Mouse (Mus musculus) ES-E14 (cell line): ENCODE measurements around the gene Pax6. TPM values are rescaled to one million over a fixed set of nuclear protein-coding genes. Genes with fewer than 3 reads are reported as not detected.

ENCODE experiments used
- DNase-seq: peaks from one replicate; pipeline ENCODE4 v3.0.0-alpha.2; 2013; ENCODE audit warnings: low read depth, low spot score
- H3K27ac ChIP-seq: 2 replicates; pipeline ENCODE4 v1.5.1; 2012; ENCODE audit warnings: low read depth, mild to moderate bottlenecking, low read length, moderate library complexity, mixed read lengths; ENCODE audit not compliant: poor library complexity, insufficient read depth, severe bottlenecking
- H3K36me3 ChIP-seq: 2 replicates; pipeline ENCODE4 v1.6.1; 2012; ENCODE audit warnings: mild to moderate bottlenecking, low read length, moderate library complexity, mixed read lengths; ENCODE audit not compliant: control insufficient read depth, poor library complexity, insufficient read depth, severe bottlenecking
- H3K4me1 ChIP-seq, 2 experiments: fragments of 150-350 bp in 1 of 2; sonication (generic) in 1 of 2; 2 replicates each; pipeline ENCODE4 v1.6.1; 2012; ENCODE audit warnings: low read length in 2 of 2, mild to moderate bottlenecking in 1 of 2, mixed read lengths in 1 of 2; ENCODE audit not compliant: control insufficient read depth in 2 of 2, insufficient read depth in 2 of 2, poor library complexity in 1 of 2
- H3K4me3 ChIP-seq, 2 experiments: fragments of 150-350 bp in 1 of 2; sonication (generic) in 1 of 2; 2 replicates each; pipeline ENCODE4 v1.5.1; 2012; ENCODE audit warnings: low read length in 2 of 2, low read depth in 1 of 2, mild to moderate bottlenecking in 1 of 2, mixed read lengths in 1 of 2; ENCODE audit not compliant: insufficient read depth in 1 of 2, poor library complexity in 1 of 2, severe bottlenecking in 1 of 2
- H3K9ac ChIP-seq: 2 replicates; pipeline ENCODE4 v1.6.1; 2012; ENCODE audit warnings: low read depth, mild to moderate bottlenecking, low read length, mixed read lengths; ENCODE audit not compliant: poor library complexity, insufficient read depth, severe bottlenecking
- H3K9me3 ChIP-seq: fragments of 150-350 bp; sonication (generic); 2 replicates; pipeline ENCODE4 v1.6.1; 2012; ENCODE audit warnings: low read depth, mild to moderate bottlenecking, low read length; ENCODE audit not compliant: control insufficient read depth, insufficient read depth
- CHD2 ChIP-seq: IDR thresholded peaks from 2 replicates; pipeline ENCODE4 v1.6.1; 2014; ENCODE audit warnings: mild to moderate bottlenecking, low read depth, low read length, inconsistent platforms
- HCFC1 ChIP-seq: IDR thresholded peaks from 2 replicates; pipeline ENCODE4 v1.6.1; 2012; ENCODE audit warnings: low read length, inconsistent platforms, borderline replicate concordance; ENCODE audit not compliant: insufficient read depth
- MAFK ChIP-seq: IDR thresholded peaks from 2 replicates; pipeline ENCODE4 v1.6.1; 2014; ENCODE audit warnings: mild to moderate bottlenecking, low read depth, low read length, inconsistent platforms; ENCODE audit not compliant: insufficient read depth
- ZC3H11A ChIP-seq: IDR thresholded peaks from 2 replicates; pipeline ENCODE4 v1.6.1; 2012; ENCODE audit warnings: low read depth, mild to moderate bottlenecking, inconsistent platforms, low read length, borderline replicate concordance
- ZNF384 ChIP-seq: IDR thresholded peaks from 2 replicates; pipeline ENCODE4 v1.6.1; 2012; ENCODE audit warnings: low read depth, low read length, inconsistent platforms
- in situ Hi-C, 2 experiments: fragments of 600-800 bp; cut with MboI; formaldehyde crosslinking; loops; one replicate each; pipeline ENCODE4 v1.15.1; 2025; ENCODE audit warnings: low sequenced_read_pairs in 2 of 2, inconsistent platforms in 1 of 2; ENCODE audit not compliant: unreplicated experiment in 2 of 2
- total RNA-seq: library from RNA; depleted of rRNA; stranded (reverse); fragments of 300-350 nt; gene quantifications from 2 replicates; pipeline ENCODE4 v1.2.3, GENCODE M21; 2012; rRNA removed

The Pax6 gene
- total RNA-seq, 1 experiment, result 4.3 TPM

- Histone ChIP-seq H3K36me3 (no peaks in the 10 kb centered on the region; the same call in 1 of the 2 replicates), H3K4me1 (no peaks in the 10 kb centered on the region), H3K4me3 (no peak overlapping the region), H3K9me3 (no peaks in the 10 kb centered on the region), H3K27ac (no peak overlapping the region), H3K9ac (no peak overlapping the region)
- TF ChIP-seq ZNF384 (no peak), HCFC1 (no peak), ZC3H11A (no peak), MAFK (no peak), CHD2 (no peak)
- no peak for DNase-seq
- in situ Hi-C loops, result no loop called here
Measured at GRCm38 (mm10) chr2:105726657-105727056, 58.0 kb downstream of the Pax6 start.

DNA sequence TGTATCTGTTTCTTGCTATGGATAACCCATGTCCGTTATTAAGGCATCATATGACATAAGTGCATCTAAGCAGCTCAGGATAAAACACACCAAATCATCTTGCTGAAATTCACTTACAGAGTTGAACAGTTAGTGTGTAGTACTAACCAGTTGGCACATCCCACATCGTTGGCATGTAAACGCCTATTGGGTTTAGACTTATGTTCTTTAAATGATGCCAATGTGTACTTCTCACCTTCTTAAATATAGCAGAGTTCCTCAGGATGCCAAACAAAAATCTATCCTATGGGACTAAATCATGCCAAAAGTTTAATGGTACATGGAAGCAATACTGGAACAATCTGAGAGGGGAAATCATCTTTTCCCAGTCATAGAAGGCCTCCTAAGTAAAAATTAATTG, 62.0 kb downstream of the Pax6 start:
- Histone ChIP-seq H3K4me1 (no peaks in the 10 kb centered on the region), H3K27ac (no peak overlapping the region), H3K4me3 (no peak overlapping the region), H3K9me3 (no peaks in the 10 kb centered on the region), H3K36me3 (no peaks in the 10 kb centered on the region; the same call in 1 of the 2 replicates), H3K9ac (no peak overlapping the region)
- no peak for DNase-seq
- TF ChIP-seq MAFK (no peak), ZNF384 (no peak), CHD2 (no peak), ZC3H11A (no peak), HCFC1 (no peak)
- in situ Hi-C loops, result no loop called here

GRCm38 (mm10) chr2:105736166-105736565, 67.5 kb downstream of the Pax6 start:
- H3K4me3 ChIP-seq, result no peak overlapping the region
- H3K9me3 ChIP-seq, result no peaks in the 10 kb centered on the region
- no peak for TF ChIP-seq MAFK
- TF ChIP-seq ZC3H11A, result no peak
- TF ChIP-seq CHD2, result no peak
- TF ChIP-seq HCFC1, result no peak
- TF ChIP-seq ZNF384, result no peak
- H3K36me3 ChIP-seq, result no peaks in the 10 kb centered on the region
- in situ Hi-C loops, result no loop called here
- no peak for DNase-seq
- no peak overlapping the region for H3K9ac ChIP-seq
- H3K4me1 ChIP-seq, result no peaks in the 10 kb centered on the region
- H3K27ac ChIP-seq, result no peak overlapping the region

- H3K4me1 ChIP-seq, result no peaks in the 10 kb centered on the region
- H3K9me3 ChIP-seq, result no peaks in the 10 kb centered on the region
- no peak for TF ChIP-seq ZNF384
- no peak for TF ChIP-seq CHD2
- TF ChIP-seq HCFC1, result no peak
- no peak for TF ChIP-seq MAFK
- TF ChIP-seq ZC3H11A, result no peak
- in situ Hi-C loops, result no loop called here
- no peak for DNase-seq
- no peak overlapping the region for H3K27ac ChIP-seq
- no peaks in the 10 kb centered on the region; the same call in 1 of the 2 replicates for H3K36me3 ChIP-seq
- no peak overlapping the region for H3K4me3 ChIP-seq
- no peak overlapping the region for H3K9ac ChIP-seq
Measured at GRCm38 (mm10) chr2:105746896-105747295, 78.2 kb downstream of the Pax6 start.

Other genes with a start within 250 kb of the Pax6 start
- 10.9 and 15.6 TPM in 2 replicates for gene Elp4, start 235.7 kb downstream of the Pax6 start, total RNA-seq
- gene Immp1l, start 235.7 kb downstream of the Pax6 start, total RNA-seq, result 16.1 and 25.8 TPM in 2 replicates